Mouse (Mus musculus): ENCODE results near the gene Kcna1. TPM values are rescaled to one million over a fixed set of nuclear protein-coding genes. Genes with fewer than 3 reads are reported as not detected.

Kcna1 gene
- polyA plus RNA-seq, 1 experiment = 71.1 TPM

- TF ChIP-seq POLR2A (IDR thresholded peaks at IDR 0.05; ENCODE audit: borderline replicate concordance, insufficient read depth, low read length) (no peak), CTCF (IDR thresholded peaks at IDR 0.05; ENCODE audit: borderline replicate concordance, insufficient read depth, low read depth, low read length) (no peak)
- no peak overlapping the region for H3K27ac ChIP-seq (ENCODE audit: insufficient read depth, low read length)
- H3K27me3 ChIP-seq (ENCODE audit: control insufficient read depth, insufficient read depth, low read length) = no peaks in the 10 kb centered on the region
- DNase-seq = no peak
- no peaks in the 10 kb centered on the region for H3K4me1 ChIP-seq (ENCODE audit: control insufficient read depth, insufficient read depth, low read length)
- 83% methylated on average over 7 of the region's 7 CpGs for WGBS
- no peak overlapping the region for H3K4me3 ChIP-seq (replicated peaks; ENCODE audit: insufficient read depth, low read depth, low read length)
Measured at GRCm38 (mm10) chr6:126653561-126653960, 7.4 kb upstream of the Kcna1 start.

- TF ChIP-seq POLR2A (IDR thresholded peaks at IDR 0.05; ENCODE audit: borderline replicate concordance, insufficient read depth, low read length) (peak; percentile 87), CTCF (IDR thresholded peaks at IDR 0.05; ENCODE audit: borderline replicate concordance, insufficient read depth, low read depth, low read length) (no peak)
- WGBS = 2% methylated on average over 27 of the region's 27 CpGs
- H3K4me1 ChIP-seq (ENCODE audit: control insufficient read depth, insufficient read depth, low read length) = no peaks in the 10 kb centered on the region
Measured at GRCm38 (mm10) chr6:126645644-126646358, 383 bp downstream of the Kcna1 start.

GRCm38 (mm10) chr6:126645044-126645541 is 1.1 kb downstream of the Kcna1 start:
- Histone ChIP-seq H3K4me1 (ENCODE audit: control insufficient read depth, insufficient read depth, low read length) (no peaks in the 10 kb centered on the region), H3K27me3 (ENCODE audit: control insufficient read depth, insufficient read depth, low read length) (no peaks in the 10 kb centered on the region), H3K4me3 (replicated peaks; ENCODE audit: insufficient read depth, low read depth, low read length) (peak overlapping the region; percentile 97), H3K27ac (ENCODE audit: insufficient read depth, low read length) (peak overlapping the region; percentile 100)
- 2% methylated on average over 24 of the region's 24 CpGs for WGBS
- DNase-seq = peak; percentile 85 to 88
- TF ChIP-seq POLR2A (IDR thresholded peaks at IDR 0.05; ENCODE audit: borderline replicate concordance, insufficient read depth, low read length) (no peak), CTCF (IDR thresholded peaks at IDR 0.05; ENCODE audit: borderline replicate concordance, insufficient read depth, low read depth, low read length) (no peak)

More at GRCm38 (mm10) chr6:126645644-126646358, 383 bp downstream of the Kcna1 start:
- peak overlapping the region; percentile 100 for H3K27ac ChIP-seq (ENCODE audit: insufficient read depth, low read length)
- peak overlapping the region; percentile 97 for H3K4me3 ChIP-seq (replicated peaks; ENCODE audit: insufficient read depth, low read depth, low read length)
- H3K27me3 ChIP-seq (ENCODE audit: control insufficient read depth, insufficient read depth, low read length) = no peaks in the 10 kb centered on the region
- DNase-seq = peak; percentile 87 to 89

- Histone ChIP-seq H3K4me1 (ENCODE audit: control insufficient read depth, insufficient read depth, low read length) (no peaks in the 10 kb centered on the region; the same call in 1 of the 2 replicates), H3K27ac (ENCODE audit: insufficient read depth, low read length) (peak overlapping the region; percentile 100), H3K4me3 (replicated peaks; ENCODE audit: insufficient read depth, low read depth, low read length) (peak overlapping the region; percentile 97), H3K27me3 (ENCODE audit: control insufficient read depth, insufficient read depth, low read length) (no peaks in the 10 kb centered on the region)
- TF ChIP-seq POLR2A (IDR thresholded peaks at IDR 0.05; ENCODE audit: borderline replicate concordance, insufficient read depth, low read length) (peak; percentile 96), CTCF (IDR thresholded peaks at IDR 0.05; ENCODE audit: borderline replicate concordance, insufficient read depth, low read depth, low read length) (no peak)
- WGBS = under 1% methylated on average over 65 of the region's 66 CpGs
- DNase-seq = peak; percentile 90 to 92
Measured at GRCm38 (mm10) chr6:126644181-126645043, 1.8 kb downstream of the Kcna1 start.

GRCm38 (mm10) chr6:126643341-126644055 is 2.7 kb downstream of the Kcna1 start:
- H3K4me1 ChIP-seq (ENCODE audit: control insufficient read depth, insufficient read depth, low read length) = peaks cover 3% of the 10 kb centered on the region
- H3K27ac ChIP-seq (ENCODE audit: insufficient read depth, low read length) = peak overlapping the region; percentile 100
- H3K4me3 ChIP-seq (replicated peaks; ENCODE audit: insufficient read depth, low read depth, low read length) = peak overlapping the region; percentile 97
- WGBS = 1% methylated on average over 25 of the region's 25 CpGs
- TF ChIP-seq POLR2A (IDR thresholded peaks at IDR 0.05; ENCODE audit: borderline replicate concordance, insufficient read depth, low read length) = no peak
- no peak for TF ChIP-seq CTCF (IDR thresholded peaks at IDR 0.05; ENCODE audit: borderline replicate concordance, insufficient read depth, low read depth, low read length)
- DNase-seq = peak; percentile 65 to 68
- H3K27me3 ChIP-seq (ENCODE audit: control insufficient read depth, insufficient read depth, low read length) = no peaks in the 10 kb centered on the region

- H3K4me1 ChIP-seq (ENCODE audit: control insufficient read depth, insufficient read depth, low read length) = peaks cover 6% of the 10 kb centered on the region
- H3K4me3 ChIP-seq (replicated peaks; ENCODE audit: insufficient read depth, low read depth, low read length) = peak overlapping the region; percentile 97
- peak; percentile 82 to 86 for DNase-seq
- under 1% methylated on average over 36 of the region's 36 CpGs for WGBS
- no peaks in the 10 kb centered on the region for H3K27me3 ChIP-seq (ENCODE audit: control insufficient read depth, insufficient read depth, low read length)
- peak overlapping the region; percentile 100 for H3K27ac ChIP-seq (ENCODE audit: insufficient read depth, low read length)
- TF ChIP-seq CTCF (IDR thresholded peaks at IDR 0.05; ENCODE audit: borderline replicate concordance, insufficient read depth, low read depth, low read length) = peak; percentile 62; the same call in 1 of the 2 replicates
- no peak; the same call in 1 of the 2 replicates for TF ChIP-seq POLR2A (IDR thresholded peaks at IDR 0.05; ENCODE audit: borderline replicate concordance, insufficient read depth, low read length)
Measured at GRCm38 (mm10) chr6:126642856-126643321, 3.3 kb downstream of the Kcna1 start.

- peaks cover 41% of the 10 kb centered on the region for H3K4me1 ChIP-seq (ENCODE audit: control insufficient read depth, insufficient read depth, low read length)
- no peak for DNase-seq
- H3K27ac ChIP-seq (ENCODE audit: insufficient read depth, low read length) = no peak overlapping the region
- H3K27me3 ChIP-seq (ENCODE audit: control insufficient read depth, insufficient read depth, low read length) = no peaks in the 10 kb centered on the region
- 84% methylated on average over 7 of the region's 7 CpGs for WGBS
- H3K4me3 ChIP-seq (replicated peaks; ENCODE audit: insufficient read depth, low read depth, low read length) = no peak overlapping the region
- TF ChIP-seq CTCF (IDR thresholded peaks at IDR 0.05; ENCODE audit: borderline replicate concordance, insufficient read depth, low read depth, low read length) = no peak
- no peak for TF ChIP-seq POLR2A (IDR thresholded peaks at IDR 0.05; ENCODE audit: borderline replicate concordance, insufficient read depth, low read length)
Measured at GRCm38 (mm10) chr6:126628451-126628850, 17.7 kb downstream of the Kcna1 start.
